Mouse (Mus musculus): ENCODE measurements around the gene Sirt3. TPM values are rescaled to one million over a fixed set of nuclear protein-coding genes. Genes with fewer than 3 reads are reported as not detected.

Gene Sirt3
- polyA plus RNA-seq, 1 experiment from 2014 or later, result 47.2 TPM

- WGBS, result 58% methylated on average over 11 of the region's 11 CpGs
- no peak for DNase-seq (ENCODE audit: low spot score)
- H3K36me3 ChIP-seq (ENCODE audit: insufficient read depth, low read length), result peaks cover 14% of the 10 kb centered on the region
- no peaks in the 10 kb centered on the region for H3K4me1 ChIP-seq (replicated peaks; ENCODE audit: insufficient read depth, low read length)
- no peaks in the 10 kb centered on the region for H3K9me3 ChIP-seq (replicated peaks; ENCODE audit: low read length)
- H3K9ac ChIP-seq (ENCODE audit: low read depth, low read length), result no peak within 1 kb of the TSS
- TF ChIP-seq CTCF (IDR thresholded peaks at IDR 0.05; ENCODE audit: low read depth), result no peak
- ATAC-seq (replicated peaks; ENCODE audit: low FRiP score, low read depth), result no peak
- H3K27me3 ChIP-seq (ENCODE audit: insufficient read depth, low read length), result no peaks in the 10 kb centered on the region
- no peak within 1 kb of the TSS for H3K4me2 ChIP-seq (ENCODE audit: low read length)
- no peak within 1 kb of the TSS for H3K4me3 ChIP-seq (replicated peaks; ENCODE audit: low read depth, low read length)
- no peak within 1 kb of the TSS for H3K27ac ChIP-seq
These were observed 34.1 kb downstream of the Sirt3 start, which contains the start of gene Odf3 for GRCm38 (mm10) chr7:140847755-140848580. Gene Odf3, plus strand, starts transcription at chr7:140847805.

GRCm38 (mm10) chr7:140846676-140847075 is 35.4 kb downstream of the Sirt3 start:
- H3K27ac ChIP-seq, result no peak overlapping the region
- 84% methylated on average over 10 of the region's 10 CpGs for WGBS
- TF ChIP-seq CTCF (IDR thresholded peaks at IDR 0.05; ENCODE audit: low read depth), result no peak
- no peak for ATAC-seq (replicated peaks; ENCODE audit: low FRiP score, low read depth)
- peaks cover 3% of the 10 kb centered on the region; the same call in 1 of the 2 replicates for H3K36me3 ChIP-seq (ENCODE audit: insufficient read depth, low read length)
- H3K27me3 ChIP-seq (ENCODE audit: insufficient read depth, low read length), result no peaks in the 10 kb centered on the region
- no peak overlapping the region for H3K4me3 ChIP-seq (replicated peaks; ENCODE audit: low read depth, low read length)
- no peaks in the 10 kb centered on the region for H3K9me3 ChIP-seq (replicated peaks; ENCODE audit: low read length)
- H3K4me2 ChIP-seq (ENCODE audit: low read length), result no peak overlapping the region
- no peak overlapping the region for H3K9ac ChIP-seq (ENCODE audit: low read depth, low read length)
- H3K4me1 ChIP-seq (replicated peaks; ENCODE audit: insufficient read depth, low read length), result no peaks in the 10 kb centered on the region
- DNase-seq (ENCODE audit: low spot score), result no peak

- Histone ChIP-seq H3K27ac (no peak overlapping the region), H3K9ac (ENCODE audit: low read depth, low read length) (no peak overlapping the region), H3K4me1 (replicated peaks; ENCODE audit: insufficient read depth, low read length) (no peaks in the 10 kb centered on the region), H3K9me3 (replicated peaks; ENCODE audit: low read length) (no peaks in the 10 kb centered on the region), H3K4me3 (replicated peaks; ENCODE audit: low read depth, low read length) (no peak overlapping the region), H3K4me2 (ENCODE audit: low read length) (no peak overlapping the region), H3K36me3 (ENCODE audit: insufficient read depth, low read length) (no peaks in the 10 kb centered on the region), H3K27me3 (ENCODE audit: insufficient read depth, low read length) (no peaks in the 10 kb centered on the region)
- WGBS, result 58% methylated on average over 4 of the region's 4 CpGs
- TF ChIP-seq CTCF (IDR thresholded peaks at IDR 0.05; ENCODE audit: low read depth), result no peak
- ATAC-seq (replicated peaks; ENCODE audit: low FRiP score, low read depth) (no peak), DNase-seq (ENCODE audit: low spot score) (no peak)
These were observed 36.4 kb downstream of the Sirt3 start for GRCm38 (mm10) chr7:140845683-140846082.

GRCm38 (mm10) chr7:140844905-140845665 is 37.0 kb downstream of the Sirt3 start, which contains the start of gene Scgb1c1:
Gene Scgb1c1, plus strand, starts transcription at chr7:140845547.
- H3K4me1 ChIP-seq (replicated peaks; ENCODE audit: insufficient read depth, low read length), result no peaks in the 10 kb centered on the region
- no peaks in the 10 kb centered on the region for H3K36me3 ChIP-seq (ENCODE audit: insufficient read depth, low read length)
- ATAC-seq (replicated peaks; ENCODE audit: low FRiP score, low read depth) (peak; percentile 81), DNase-seq (ENCODE audit: low spot score) (peak; percentile 95)
- TF ChIP-seq CTCF (IDR thresholded peaks at IDR 0.05; ENCODE audit: low read depth), result peak; percentile 96
- no peaks in the 10 kb centered on the region for H3K9me3 ChIP-seq (replicated peaks; ENCODE audit: low read length)
- WGBS, result 30% methylated on average over 14 of the region's 14 CpGs
- no peaks in the 10 kb centered on the region for H3K27me3 ChIP-seq (ENCODE audit: insufficient read depth, low read length)
- no peak within 1 kb of the TSS for H3K27ac ChIP-seq
- no peak within 1 kb of the TSS for H3K9ac ChIP-seq (ENCODE audit: low read depth, low read length)
- H3K4me3 ChIP-seq (replicated peaks; ENCODE audit: low read depth, low read length), result no peak within 1 kb of the TSS
- no peak within 1 kb of the TSS for H3K4me2 ChIP-seq (ENCODE audit: low read length)

GRCm38 (mm10) chr7:140843806-140844205 is 38.3 kb downstream of the Sirt3 start:
- DNase-seq (ENCODE audit: low spot score) (no peak), ATAC-seq (replicated peaks; ENCODE audit: low FRiP score, low read depth) (no peak)
- Histone ChIP-seq H3K4me2 (ENCODE audit: low read length) (no peak overlapping the region), H3K36me3 (ENCODE audit: insufficient read depth, low read length) (no peaks in the 10 kb centered on the region), H3K27me3 (ENCODE audit: insufficient read depth, low read length) (no peaks in the 10 kb centered on the region), H3K4me1 (replicated peaks; ENCODE audit: insufficient read depth, low read length) (no peaks in the 10 kb centered on the region), H3K27ac (no peak overlapping the region), H3K9ac (ENCODE audit: low read depth, low read length) (no peak overlapping the region), H3K4me3 (replicated peaks; ENCODE audit: low read depth, low read length) (no peak overlapping the region), H3K9me3 (replicated peaks; ENCODE audit: low read length) (no peaks in the 10 kb centered on the region)
- TF ChIP-seq CTCF (IDR thresholded peaks at IDR 0.05; ENCODE audit: low read depth), result no peak
- 75% methylated on average over 7 of the region's 7 CpGs for WGBS

All from kidney, postnatal 0 days (tissue).